Mouse (Mus musculus): ENCODE data around the gene Nol4l.
"Not testable (repeated sequence)": the region's sequence is repeated elsewhere in the genome, so short reads cannot be mapped to it uniquely, and the experiment has no call there.

Nol4l gene

GRCm38 (mm10) chr2:153512416-153513323 is 17.1 kb downstream of the Nol4l start:
- DNase-seq (ENCODE audit: low spot score in 2 of 2): no peak

DNA sequence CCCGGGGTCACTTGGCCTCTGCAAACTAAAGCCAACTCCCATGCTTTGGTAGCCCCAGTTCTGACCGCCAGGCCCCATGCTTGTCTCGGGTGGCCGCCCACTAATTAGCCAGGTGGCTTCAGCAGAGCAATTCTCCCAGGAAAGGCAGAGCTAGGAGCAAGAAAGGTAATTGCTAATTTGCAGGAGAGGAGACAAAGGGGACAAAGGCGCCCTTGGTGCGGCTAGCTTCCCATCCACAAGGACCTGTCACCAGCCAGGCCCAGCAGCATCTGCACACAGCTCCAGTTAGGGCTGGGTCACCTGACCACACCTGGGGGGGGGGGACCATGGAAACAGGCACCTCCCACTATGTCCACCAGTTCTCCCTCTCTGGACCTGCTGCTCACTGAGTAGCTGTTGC is 18.2 kb downstream of the Nol4l start:
- no peak for DNase-seq (ENCODE audit: low spot score in 2 of 2)

- no peak for DNase-seq (ENCODE audit: low spot score in 2 of 2)
Measured at GRCm38 (mm10) chr2:153510136-153510535, 19.6 kb downstream of the Nol4l start.

- no peak for DNase-seq (ENCODE audit: low spot score in 2 of 2)
Measured at GRCm38 (mm10) chr2:153509211-153510029, 20.4 kb downstream of the Nol4l start.

DNA sequence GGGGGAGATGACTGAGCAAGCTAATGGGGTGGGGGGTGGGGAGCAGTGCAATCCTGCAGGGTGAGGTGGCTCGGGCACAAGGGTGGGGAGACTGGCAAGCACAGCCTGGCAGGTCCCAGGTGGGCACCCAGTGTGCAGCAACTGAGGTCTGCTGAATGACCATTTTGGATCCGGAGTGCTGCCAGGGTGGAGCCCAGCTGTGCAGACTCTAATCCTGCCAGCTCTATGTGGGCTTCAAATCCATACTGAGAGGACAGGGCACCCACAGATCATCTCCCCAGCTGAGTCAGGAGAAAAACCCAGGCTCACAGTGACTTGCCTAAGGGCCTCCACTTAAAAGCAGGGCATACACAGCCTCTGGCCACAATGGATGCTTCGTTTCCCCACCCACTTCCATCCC is 21.4 kb downstream of the Nol4l start:
- no peak for DNase-seq (ENCODE audit: low spot score in 2 of 2)

DNA sequence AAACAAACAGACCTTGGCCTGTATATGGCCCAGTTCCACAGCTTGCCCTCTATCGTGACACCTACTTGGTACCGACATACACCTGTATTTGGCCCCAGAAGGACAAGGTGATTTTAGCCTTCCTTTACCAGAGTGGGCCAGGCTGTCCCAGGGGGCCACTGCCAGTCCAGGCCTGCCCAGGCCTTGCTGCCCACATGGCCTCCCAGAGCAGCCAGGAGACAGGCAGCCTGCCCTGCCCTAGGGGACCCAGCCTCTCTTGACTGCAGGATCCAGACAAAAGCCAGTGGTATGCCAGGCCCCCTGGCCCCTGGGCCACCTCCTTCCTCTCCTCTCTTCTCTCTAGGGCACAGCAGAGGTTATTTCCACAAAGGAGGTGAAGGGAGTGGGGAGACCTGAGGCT is 21.8 kb downstream of the Nol4l start:
- no peak for DNase-seq (ENCODE audit: low spot score in 2 of 2)

GRCm38 (mm10) chr2:153506385-153506784 is 23.4 kb downstream of the Nol4l start:
- no peak for DNase-seq (ENCODE audit: low spot score in 2 of 2)

- DNase-seq (ENCODE audit: low spot score in 2 of 2): no peak
Measured at GRCm38 (mm10) chr2:153499154-153499553, 30.6 kb downstream of the Nol4l start.

GRCm38 (mm10) chr2:153496898-153497297 is 32.9 kb downstream of the Nol4l start:
- DNase-seq (ENCODE audit: low spot score in 2 of 2): no peak

DNA sequence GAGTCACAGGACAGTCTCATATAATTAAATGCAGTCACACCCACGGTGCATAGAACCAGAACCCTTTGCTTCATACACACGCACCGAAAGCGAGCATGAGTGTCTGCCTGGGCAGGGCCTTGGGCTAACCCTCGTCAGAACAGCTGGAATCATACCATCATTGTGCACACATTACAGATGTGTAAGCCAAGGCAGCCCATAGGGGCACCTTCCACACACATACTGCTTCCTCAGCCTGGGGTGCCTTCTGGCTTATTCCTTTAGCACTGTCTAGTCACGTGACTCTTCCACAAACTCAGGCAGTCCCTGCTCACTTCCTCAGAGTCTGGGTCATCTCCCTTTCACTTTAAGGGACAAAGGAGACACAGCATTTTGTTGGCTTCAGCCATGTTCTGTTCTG is 33.5 kb downstream of the Nol4l start:
- DNase-seq (ENCODE audit: low spot score in 2 of 2): no peak

DNA sequence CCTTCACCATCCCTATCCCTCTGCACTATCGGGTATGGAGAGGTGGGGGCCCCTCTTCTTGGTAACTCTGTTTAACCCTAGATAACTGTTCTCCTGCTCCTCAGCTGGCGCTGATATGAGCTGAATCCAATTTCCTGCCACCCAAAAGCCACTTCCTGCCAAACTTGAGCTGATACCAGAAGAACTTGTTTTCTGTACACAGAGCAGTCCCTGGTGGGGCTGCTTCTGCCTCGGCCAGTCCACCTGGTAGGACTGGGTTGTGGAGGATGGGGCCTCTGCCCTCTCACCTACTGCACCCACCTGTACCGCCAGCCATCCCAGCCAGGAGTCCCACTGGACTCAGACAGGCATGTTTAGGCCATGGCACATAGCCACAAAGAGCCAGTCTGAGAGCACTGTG is 34.0 kb downstream of the Nol4l start:
- DNase-seq (ENCODE audit: low spot score in 2 of 2): peak in 1 of 2 experiments; percentile 11

- not testable (repeated sequence) for DNase-seq (ENCODE audit: low spot score in 2 of 2)
Measured at GRCm38 (mm10) chr2:153495391-153495790, 34.4 kb downstream of the Nol4l start.

DNA sequence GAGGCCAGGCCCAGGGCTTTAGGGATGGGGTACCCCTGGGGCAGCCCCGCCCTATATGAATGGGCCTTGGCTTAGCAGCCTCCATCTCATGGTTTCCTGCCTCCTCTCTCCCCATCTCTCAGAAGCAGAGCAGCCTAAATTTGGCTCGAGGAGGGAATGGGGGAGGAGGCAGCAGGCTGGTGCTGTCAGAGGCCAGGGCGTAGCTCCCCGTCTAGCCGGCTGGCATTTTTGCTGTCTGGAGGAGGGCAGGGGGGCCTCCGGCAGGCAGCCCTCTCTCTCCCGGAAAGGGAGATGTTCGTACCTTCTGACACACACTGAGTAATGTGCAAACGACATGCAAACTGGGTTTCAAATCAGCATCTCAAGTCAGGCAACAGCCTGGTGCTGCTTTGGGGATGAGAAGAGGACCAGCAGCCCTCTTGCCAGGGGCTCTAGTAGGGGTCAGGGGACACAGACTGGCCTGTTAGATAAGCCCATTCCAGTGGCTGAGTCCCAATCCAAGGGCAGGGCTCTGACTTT is 35.4 kb downstream of the Nol4l start:
- peak in 1 of 2 experiments; percentile 9 for DNase-seq (ENCODE audit: low spot score in 2 of 2)

DNA sequence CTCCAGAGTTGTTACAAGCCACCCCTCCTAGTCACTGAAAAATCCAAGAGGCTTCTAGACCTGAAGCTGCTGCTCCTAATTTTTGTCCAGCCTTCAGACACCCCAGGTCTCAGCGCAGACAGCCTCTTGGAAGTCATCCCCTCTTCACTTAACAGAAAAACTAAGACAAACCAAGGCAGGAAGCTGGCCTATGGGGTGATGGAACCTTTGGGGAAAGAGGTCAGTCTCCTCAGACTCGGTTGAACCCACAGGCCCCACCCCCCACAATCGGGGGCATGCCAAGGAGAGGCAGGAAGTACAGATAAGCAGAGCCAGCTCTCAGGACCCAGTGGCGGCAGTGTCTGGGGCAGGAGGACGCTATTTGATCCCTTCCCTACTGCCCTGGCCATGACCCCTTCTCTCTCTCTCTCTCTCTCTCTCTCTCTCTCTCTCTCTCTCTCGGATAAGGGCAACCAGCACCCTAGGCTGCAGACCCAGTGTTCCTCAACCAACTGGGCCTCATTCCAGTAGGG is 35.9 kb downstream of the Nol4l start:
- no peak for DNase-seq (ENCODE audit: low spot score in 2 of 2)

- DNase-seq (ENCODE audit: low spot score in 2 of 2): no peak
Measured at GRCm38 (mm10) chr2:153493393-153493731, 36.4 kb downstream of the Nol4l start.

DNA sequence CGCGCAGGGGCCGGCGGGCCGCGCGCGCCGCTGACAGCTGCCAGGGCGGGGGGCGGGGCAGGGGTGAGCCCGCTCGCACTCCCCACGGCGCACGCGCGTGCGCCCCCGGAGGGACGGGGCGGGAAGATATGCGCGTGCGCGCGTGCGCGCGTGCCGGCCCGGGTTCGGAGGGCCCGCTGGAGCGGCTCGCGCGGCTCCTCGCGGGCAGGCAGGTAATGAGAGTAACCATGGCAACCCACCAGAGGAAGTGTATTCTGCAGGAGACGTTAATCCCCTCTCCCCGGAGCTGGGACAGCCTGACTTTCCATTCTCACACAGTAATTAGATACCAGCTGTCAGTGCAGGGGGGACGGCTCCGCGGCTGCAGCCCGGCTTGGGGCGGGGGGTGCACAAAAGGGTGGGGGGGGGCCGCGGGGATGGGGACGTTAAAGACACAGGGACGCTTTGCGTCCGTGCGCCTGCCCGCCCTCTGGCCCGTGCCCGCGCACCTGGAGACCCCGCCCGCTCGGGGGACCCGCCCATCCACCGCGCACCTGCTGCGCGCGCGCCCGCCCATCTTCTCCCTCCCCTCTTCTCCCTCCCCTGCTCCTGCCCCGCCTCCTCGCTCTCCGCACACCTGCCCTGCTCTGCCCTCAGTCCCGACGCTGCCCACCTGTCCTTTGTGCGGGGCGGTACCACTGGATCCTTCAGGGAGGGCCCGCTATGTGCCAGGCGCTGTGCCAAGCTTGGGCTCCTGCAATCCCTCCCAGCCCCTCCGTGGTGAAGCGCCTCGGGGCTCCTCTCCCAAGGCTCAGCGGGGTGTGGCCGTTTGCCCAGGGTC is 37.0 kb downstream of the Nol4l start, which contains the start of gene 4930404H24Rik:
4930404H24Rik (plus strand) TSS at position 218 of the 820 bp plus-strand sequence.
- DNase-seq (ENCODE audit: low spot score in 2 of 2): peak in 1 of 2 experiments; percentile 39

DNA sequence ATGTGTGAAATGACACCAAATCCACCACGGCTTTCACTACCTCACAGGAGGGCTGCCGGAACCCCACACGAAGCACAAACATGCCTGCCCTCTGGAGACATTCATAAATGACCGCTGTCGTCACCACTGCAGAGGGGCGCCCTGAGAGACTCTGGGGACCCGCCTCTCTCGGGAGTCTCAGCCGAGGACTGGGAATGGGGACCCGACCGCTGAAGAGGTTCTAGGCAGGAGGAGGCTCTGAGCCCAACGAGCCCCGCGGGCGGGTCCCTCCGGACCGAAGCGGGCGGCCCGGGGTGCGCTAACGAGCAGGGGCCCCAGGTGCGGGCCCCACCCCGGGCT is 37.6 kb downstream of the Nol4l start:
- no peak for DNase-seq (ENCODE audit: low spot score in 2 of 2)

DNA sequence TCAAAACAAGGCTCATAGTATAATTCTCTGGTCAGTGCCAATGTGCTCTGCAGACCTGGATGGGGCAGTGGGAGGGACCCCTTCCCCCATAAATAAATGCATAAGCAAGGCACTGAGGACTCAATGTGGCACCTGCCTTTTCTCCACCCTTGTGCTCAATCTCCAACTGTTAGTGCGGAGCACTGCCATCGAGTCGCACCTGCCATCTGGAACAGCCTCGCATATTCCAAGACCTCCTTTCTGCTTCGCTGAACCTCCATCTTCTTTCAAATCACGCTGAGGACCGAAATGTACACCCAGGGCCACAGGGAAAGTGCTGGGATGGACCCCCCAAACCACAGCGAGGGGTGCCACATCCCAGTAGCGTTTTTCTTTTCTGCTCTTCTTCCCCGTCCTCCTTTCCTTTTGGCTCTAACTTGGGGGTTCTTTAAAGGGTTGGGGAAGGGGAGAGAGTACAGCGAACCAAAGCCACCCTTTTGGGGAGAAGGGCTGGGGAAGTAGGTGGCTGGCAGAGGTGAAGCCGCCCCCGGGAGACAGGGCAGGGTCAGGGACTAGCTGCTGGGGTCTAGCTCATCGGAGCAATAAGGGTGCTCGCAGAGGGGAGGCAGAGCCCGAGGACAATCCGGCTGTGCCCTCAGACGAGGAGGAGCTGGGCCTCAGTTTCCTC is 38.1 kb downstream of the Nol4l start:
- DNase-seq (ENCODE audit: low spot score in 2 of 2): no peak

DNA sequence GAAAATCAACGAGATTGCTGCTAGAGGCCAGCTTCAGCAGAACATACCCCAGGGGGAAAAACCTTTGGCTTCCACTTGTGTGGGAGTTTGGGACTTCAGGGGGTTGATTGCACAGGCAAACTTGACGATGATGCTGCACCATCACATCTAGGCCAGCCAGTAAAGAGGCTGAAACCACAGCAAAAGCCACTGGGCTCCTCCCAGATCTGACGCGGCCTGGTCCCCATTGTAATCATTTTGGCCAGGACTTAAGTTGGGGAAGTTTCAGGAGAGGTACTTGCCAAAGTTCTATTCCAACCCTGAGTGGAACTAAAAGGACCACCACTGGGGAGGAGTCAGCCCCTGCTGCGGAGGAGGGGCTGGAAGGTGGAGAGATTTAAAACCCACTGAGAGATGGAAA is 38.8 kb downstream of the Nol4l start:
- no peak for DNase-seq (ENCODE audit: low spot score in 2 of 2)

DNA sequence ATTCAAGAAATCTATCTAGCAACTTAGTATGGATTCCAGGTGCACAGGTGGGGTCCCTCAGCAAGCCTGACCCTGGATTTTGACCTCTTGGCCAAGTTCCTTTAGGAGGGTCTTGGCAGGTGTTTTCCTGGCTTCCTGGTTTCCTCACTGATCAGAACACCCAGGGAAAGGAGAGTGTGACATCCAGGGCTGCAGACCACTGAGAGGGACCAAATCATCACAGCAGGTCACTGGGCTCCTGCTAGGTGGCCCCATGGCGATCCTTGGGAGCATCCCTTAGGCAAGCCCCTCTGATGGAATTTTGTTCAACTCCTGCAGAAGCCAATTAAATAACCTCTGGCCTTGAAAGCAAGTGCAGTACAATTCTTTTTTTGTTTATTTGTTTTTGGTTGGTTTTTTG is 39.7 kb downstream of the Nol4l start:
- no peak for DNase-seq (ENCODE audit: low spot score in 2 of 2)

- DNase-seq (ENCODE audit: low spot score in 2 of 2): no peak
Measured at GRCm38 (mm10) chr2:153484071-153484470, 45.7 kb downstream of the Nol4l start.
